Mouse (Mus musculus): ENCODE measurements around the gene Uba3.

Uba3 gene

GRCm38 (mm10) chr6:97142611-97143010, 62.8 kb downstream of the Uba3 start:
- in situ Hi-C loops (cut with MboI, MseI) = no loop called here

GRCm38 (mm10) chr6:97141811-97142210, 63.6 kb downstream of the Uba3 start:
- in situ Hi-C loops (cut with MboI, MseI) = no loop called here

Measured in regulatory T cell (primary cell).